Mouse (Mus musculus) left cerebral cortex, adult 11 months (tissue): ENCODE data around the gene Arid2.

Experiments
- DNase-seq: peaks from one replicate; pipeline ENCODE4 v3.0.0; 2022; ENCODE audit warnings: low spot score

The Arid2 gene

GRCm38 (mm10) chr15:96344591-96345285 lies 57.4 kb downstream of the Arid2 start:
- no peak for DNase-seq

DNA sequence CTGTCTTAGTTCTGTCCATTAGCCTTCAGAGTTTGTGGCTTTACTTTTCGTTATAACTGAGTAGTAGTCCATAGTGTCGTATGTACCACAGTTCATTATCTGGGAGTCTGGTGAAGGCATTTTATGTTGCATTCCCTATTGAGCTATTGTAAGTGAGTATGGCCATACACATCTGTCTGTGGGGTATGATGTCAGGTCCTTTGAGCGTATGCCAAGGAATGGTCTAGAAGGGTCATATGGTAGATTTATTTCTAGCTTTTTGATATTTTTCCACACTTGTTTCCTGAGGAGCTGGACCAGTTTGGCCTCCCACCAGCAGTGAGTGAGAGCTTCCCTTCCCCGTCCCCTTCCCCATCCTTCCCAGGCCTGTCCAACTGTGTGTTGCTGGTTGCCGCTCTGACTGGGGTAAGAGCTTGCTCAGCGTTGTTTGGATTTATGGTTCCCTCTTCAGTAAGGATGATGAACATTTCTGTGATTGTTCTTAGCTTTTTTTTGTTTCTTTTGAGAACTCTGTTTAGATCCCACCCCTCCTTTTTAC lies 58.1 kb downstream of the Arid2 start:
- DNase-seq, result no peak

DNA sequence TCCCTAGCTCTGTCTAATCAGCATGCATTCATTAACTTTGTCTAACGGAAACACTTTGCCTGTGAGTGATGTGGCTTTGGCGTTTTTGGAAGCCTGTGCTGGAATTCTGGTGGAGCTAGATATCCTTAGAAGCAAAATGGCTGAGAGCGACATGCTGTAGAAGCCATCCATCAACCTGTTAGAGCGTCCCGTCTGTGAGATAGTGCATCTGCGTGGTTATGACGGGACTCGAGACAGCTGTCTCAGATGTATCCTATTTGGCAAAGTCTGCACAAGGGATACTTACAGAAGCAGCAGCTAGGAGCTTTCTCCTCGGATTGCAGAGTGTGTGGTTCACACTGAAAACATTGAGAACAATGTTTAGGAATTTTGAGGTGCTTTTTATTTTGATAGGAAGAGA lies 64.1 kb downstream of the Arid2 start:
- DNase-seq, result no peak

DNA sequence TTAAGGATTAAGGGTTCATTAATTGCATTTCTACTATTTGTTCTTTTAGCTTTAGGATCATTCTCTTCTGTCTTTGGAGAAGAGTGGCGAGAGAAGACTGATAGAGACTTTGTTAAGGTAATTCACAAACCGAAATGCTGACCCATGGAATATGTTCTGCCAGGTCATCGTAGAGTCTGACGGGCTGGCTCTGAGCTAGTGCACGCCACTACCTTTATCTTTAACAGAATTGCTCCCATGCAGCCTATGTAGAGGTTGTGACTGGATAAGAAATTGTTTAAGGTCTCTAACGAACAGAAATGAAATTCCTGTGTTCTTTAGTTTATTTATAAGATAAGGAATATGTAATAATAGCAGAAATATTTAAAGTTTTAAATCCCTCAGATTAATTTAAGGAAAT lies 71.6 kb downstream of the Arid2 start:
- DNase-seq, result no peak

GRCm38 (mm10) chr15:96360614-96361013 lies 73.3 kb downstream of the Arid2 start:
- no peak for DNase-seq

DNA sequence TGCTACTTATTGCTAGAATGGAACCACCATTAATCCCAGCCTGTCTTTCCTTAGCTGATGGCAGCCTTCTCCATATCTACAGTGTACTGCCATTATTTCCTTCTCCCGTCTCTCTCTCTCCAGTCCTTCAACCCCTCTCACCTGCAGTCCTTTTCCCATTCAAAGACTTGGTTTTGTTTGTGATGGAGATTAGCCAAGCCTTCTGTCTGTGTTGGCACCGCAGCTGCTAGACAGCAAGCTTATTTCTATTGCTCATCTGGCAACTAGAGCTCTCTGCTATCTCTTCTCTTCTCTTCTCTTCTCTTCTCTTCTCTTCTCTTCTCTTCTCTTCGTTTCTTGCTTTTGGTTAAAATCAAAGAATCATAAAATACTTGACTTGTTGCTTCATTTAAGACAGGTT lies 78.0 kb downstream of the Arid2 start:
- DNase-seq, result no peak

- no peak for DNase-seq
Measured at GRCm38 (mm10) chr15:96366176-96366963, 79.1 kb downstream of the Arid2 start.

DNA sequence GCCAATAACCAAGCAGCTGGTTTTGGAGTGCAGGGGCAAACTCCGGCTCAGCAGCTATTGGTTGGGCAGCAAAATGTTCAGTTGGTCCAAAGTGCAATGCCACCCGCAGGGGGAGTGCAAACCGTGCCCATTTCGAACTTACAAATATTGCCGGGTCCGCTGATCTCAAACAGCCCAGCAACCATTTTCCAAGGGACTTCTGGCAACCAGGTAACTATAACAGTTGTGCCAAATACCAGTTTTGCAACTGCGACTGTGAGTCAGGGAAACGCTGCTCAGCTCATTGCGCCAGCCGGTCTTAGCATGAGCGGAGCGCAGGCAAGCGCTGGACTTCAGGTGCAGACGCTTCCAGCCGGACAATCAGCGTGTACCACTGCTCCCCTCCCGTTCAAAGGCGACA lies 84.0 kb downstream of the Arid2 start:
- DNase-seq, result no peak

DNA sequence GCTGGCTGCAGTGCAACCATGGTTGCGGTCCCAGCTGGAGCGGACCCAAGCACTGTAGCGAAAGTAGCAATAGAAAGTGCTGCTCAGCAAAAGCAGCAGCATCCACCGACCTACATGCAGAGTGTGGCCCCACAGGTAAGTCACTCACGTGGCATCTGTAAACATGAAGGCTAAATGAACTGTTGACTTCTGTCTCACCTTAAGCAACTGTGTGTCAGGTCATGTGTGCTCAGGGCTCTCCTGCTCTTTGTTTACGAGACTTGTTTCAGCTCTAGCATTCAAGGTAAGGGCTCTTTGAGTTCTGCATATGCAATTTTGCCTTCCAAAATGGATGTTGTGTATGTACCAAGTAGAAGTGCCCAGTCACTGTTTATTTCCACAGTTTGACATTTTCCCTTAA lies 85.3 kb downstream of the Arid2 start:
- DNase-seq, result no peak

DNA sequence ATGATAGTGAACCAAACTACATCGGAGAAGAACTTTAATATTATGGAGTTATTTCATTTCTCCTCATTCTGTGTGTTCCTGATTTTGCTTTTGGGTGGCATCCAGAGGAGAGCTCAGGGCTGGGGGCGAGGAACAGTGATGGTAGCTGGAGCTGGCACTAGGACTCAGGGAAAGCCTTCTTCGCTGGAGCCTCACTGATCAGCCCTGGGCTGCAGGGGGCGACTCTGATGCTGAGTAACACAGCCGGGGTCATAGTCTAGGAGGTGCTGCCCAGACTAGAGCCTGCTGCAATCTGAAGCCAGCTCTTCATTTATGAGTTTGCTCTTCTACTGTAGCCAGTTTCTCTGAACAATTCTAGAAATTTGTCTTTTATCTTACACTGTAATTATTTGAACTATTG lies 85.8 kb downstream of the Arid2 start:
- DNase-seq, result no peak

DNA sequence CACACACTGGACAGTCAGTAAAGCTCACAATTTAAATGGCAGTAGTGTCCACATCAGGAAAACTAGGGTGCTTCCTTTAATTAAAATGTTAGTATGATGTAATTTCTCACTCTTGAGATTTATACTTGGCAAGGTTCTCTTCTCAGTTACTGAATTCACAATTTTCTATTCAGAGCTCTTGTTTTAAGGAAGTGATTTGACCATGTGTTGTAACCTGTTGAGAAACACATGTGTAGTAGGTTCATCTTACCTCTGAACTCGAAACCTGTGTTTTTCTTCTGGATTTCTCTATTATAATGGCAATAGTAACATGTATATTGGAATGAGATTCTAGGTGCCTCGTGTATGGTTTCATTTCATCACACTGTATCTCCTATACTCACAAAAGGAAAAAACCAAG lies 88.9 kb downstream of the Arid2 start:
- DNase-seq, result no peak

GRCm38 (mm10) chr15:96377263-96377662 lies 89.9 kb downstream of the Arid2 start:
- no peak for DNase-seq

GRCm38 (mm10) chr15:96377701-96378100 lies 90.4 kb downstream of the Arid2 start:
- no peak for DNase-seq

- DNase-seq, result no peak
Measured at GRCm38 (mm10) chr15:96382223-96382622, 94.9 kb downstream of the Arid2 start.

GRCm38 (mm10) chr15:96388565-96388964 lies 101.2 kb downstream of the Arid2 start:
- no peak for DNase-seq

- no peak for DNase-seq
Measured at GRCm38 (mm10) chr15:96392878-96393277, 105.6 kb downstream of the Arid2 start.

- no peak for DNase-seq
Measured at GRCm38 (mm10) chr15:96395071-96395470, 107.8 kb downstream of the Arid2 start.

DNA sequence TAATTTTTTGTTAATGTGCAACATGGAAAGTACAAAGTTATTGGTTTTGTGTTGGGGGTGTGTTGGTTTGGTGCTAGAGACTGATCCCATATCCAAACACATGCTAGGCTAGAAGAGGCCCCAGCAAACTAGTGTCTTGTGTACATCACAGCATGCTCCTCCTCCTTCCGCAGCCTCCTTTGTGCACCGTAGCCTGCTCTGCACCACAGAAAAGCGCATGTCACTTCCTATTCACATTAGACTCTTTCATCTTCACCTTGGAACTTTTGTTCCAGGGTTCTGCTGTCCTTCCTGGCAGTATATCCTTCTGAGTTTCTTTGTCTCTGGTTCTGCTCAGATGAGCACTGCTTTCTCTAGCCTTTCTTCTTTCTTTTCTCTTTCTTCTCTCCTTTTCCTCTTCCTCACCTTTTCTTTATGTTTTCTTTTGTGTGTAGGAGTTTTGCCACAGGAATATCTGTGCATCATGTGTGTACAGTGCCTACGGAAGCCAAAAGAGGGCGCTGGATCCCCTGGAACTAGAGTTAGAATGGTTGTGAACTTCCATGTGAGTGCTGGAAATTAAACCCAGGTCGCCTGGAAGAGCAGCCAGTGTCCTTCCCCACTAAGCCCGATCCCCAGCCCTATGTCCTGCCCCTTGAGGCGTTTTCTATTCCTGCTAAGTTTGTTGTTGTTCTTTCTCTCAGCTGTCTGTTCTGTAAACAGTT lies 109.5 kb downstream of the Arid2 start:
- DNase-seq, result no peak

- no peak for DNase-seq
Measured at GRCm38 (mm10) chr15:96398333-96398732, 111.0 kb downstream of the Arid2 start.

GRCm38 (mm10) chr15:96405548-96405947 lies 118.2 kb downstream of the Arid2 start:
- no peak for DNase-seq

DNA sequence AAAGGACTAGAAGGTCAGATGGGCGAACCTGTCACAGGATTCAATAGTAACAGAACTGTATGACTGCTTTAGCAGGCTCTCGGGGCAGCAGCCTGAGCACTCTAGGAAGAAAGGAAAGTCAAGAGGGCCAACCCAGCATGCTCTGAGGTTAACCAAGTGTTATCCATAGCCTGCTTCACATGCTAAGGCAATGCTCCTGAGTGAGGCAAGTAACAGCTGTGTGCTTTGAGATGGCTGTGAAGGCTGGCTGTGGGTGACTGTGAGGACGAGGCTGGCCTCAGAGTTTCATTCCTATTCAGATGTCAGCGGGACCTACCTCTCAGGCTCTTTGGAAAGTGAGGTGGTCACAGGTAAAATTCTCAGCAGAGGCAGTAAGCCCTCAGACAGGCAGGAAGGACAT lies 118.9 kb downstream of the Arid2 start:
- no peak for DNase-seq

DNA sequence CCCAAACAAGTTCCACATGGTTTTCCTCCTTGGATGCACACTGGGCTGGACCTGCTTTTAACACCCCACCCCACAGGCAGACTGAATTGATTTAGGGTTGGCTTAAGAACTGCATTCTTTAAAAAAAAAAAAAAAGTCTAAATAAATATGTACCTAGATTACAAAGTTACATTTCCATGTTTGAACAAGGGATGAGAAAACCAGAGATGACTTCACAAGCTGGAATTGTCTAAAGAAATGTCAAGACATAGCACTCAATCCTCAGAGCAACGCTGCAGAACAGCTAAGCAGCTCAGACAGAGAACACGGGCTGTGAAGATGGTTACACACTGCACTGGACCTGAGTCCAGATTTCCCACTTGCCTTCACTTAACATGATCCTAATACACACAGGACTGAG lies 119.8 kb downstream of the Arid2 start:
- DNase-seq, result no peak

DNA sequence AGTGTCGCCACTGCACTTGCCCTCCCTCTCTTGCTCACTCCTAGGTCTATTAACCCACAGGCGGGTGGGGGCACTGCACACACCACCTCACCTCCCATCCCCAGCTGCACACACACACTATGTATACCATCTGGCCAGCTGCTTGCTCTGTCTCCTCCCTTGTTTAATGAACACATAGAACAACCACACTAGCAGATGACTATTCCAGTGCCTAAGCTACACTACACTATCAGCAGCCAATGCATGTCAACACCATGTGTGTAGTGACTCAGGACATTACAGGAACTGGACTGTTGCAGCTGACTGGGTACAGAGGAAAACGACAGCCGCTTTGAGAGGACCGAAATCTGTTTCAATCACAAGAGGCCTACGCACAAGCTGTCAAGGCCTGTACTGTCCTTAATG lies 121.4 kb downstream of the Arid2 start:
- DNase-seq, result no peak
